Mouse (Mus musculus) activated CD4-positive, CD25-positive, alpha-beta regulatory T cell, adult 9 weeks (primary cell): ENCODE results near the gene 2610021A01Rik. TPM values are rescaled to one million over a fixed set of nuclear protein-coding genes. Genes with fewer than 3 reads are reported as not detected.

ENCODE experiments used
- polyA plus RNA-seq: library from polyadenylated mRNA; unstranded; fragments of 100-300 nt; shearing (Covaris generic); gene quantifications from one replicate; pipeline ENCODE4 v1.2.1, GENCODE M21; 2017

2610021A01Rik gene
- 29.3 TPM for polyA plus RNA-seq

GRCm38 (mm10) chr7:41599034-41599813, at the start of gene 2610021A01Rik:
Gene 2610021A01Rik (plus strand): TSS chr7:41599230.

DNA sequence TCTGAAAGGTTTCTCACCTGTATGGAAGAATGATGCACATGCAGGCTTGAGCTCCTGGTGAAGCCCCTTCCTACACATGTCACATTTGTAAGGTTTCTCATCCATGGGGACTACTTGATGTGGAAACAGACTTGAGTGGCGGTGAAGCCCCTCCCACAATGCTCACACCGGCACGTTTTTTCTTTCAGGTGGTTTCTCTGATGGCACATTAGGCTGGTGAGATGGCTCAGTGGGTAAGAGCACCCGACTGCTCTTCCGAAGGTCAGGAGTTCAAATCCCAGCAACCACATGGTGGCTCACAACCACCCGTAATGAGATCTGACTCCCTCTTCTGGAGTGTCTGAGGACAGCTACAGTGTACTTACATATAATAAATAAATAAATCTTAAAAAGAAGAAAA, 25.5 kb upstream of the 2610021A01Rik start, which contains the start of gene Gm6871:
TSS of gene Gm6871 (minus strand) at position 101 of the 400 bp plus-strand sequence.

DNA sequence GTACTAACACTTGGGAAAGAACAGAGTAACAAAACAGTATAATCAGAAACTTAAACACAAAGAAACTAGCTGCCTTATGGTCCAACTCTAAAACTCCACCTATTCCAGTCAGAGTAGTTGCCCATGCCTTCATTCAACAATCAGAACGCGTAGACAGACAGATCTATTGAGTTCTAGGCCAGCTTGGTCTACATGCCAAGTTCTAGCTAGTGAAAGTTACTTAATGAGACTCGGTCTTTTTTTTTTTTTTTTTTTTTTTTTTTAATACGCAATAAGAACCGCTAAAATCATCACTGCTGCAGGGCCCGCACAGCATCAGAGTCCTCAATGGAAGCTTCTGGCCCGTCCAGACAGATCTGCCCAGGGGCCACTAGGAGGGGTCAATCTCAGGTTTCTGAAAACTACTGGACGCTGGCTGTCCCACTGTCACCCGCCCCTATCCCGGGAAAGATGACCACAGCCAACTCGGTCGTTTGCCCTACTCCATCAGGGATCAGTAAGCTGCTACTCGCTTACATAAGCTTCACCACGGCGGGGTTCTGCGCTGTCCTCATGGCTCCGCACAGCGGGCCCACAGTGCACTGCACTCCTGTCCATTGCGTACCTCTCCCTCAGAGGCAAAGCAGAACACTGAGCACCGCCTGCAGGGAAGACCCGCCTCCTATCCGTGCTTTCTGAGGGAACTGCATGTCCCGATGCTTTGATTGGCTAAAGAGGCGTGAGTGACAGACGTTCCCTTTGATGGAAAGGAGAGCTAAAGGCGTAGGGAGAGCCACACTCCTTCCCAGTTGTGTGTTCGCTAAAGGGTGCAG, 33.6 kb downstream of the 2610021A01Rik start, which contains the start of gene Zfp788:
TSS of gene Zfp788 (plus strand) at position 795 of the 812 bp plus-strand sequence.

Other genes starting within 250 kb of the 2610021A01Rik start
- 45.4 TPM for gene AI987944, start 205.9 kb upstream of the 2610021A01Rik start, polyA plus RNA-seq
- gene Vmn2r57, start 150.5 kb upstream of the 2610021A01Rik start, polyA plus RNA-seq: not detected
- 0.18 TPM for gene Gm20449, start 99.8 kb upstream of the 2610021A01Rik start, polyA plus RNA-seq
- 15.2 TPM for gene AW146154, start 99.3 kb upstream of the 2610021A01Rik start, polyA plus RNA-seq
- gene Gm6871, start 25.6 kb upstream of the 2610021A01Rik start, polyA plus RNA-seq: 0.29 TPM
- 9.2 TPM for gene Zfp788, start 34.0 kb downstream of the 2610021A01Rik start, polyA plus RNA-seq